Mouse (Mus musculus) 3T3-L1 (cell line): ENCODE results near the gene Macf1.
"Not testable (repeated sequence)": the region's sequence is repeated elsewhere in the genome, so short reads cannot be mapped to it uniquely, and the experiment has no call there.

Experiments used
- DNase-seq: peaks from one replicate; pipeline ENCODE4 v3.0.0-alpha.2; 2015; ENCODE audit warnings: low read depth, low spot score

Macf1 gene

DNA sequence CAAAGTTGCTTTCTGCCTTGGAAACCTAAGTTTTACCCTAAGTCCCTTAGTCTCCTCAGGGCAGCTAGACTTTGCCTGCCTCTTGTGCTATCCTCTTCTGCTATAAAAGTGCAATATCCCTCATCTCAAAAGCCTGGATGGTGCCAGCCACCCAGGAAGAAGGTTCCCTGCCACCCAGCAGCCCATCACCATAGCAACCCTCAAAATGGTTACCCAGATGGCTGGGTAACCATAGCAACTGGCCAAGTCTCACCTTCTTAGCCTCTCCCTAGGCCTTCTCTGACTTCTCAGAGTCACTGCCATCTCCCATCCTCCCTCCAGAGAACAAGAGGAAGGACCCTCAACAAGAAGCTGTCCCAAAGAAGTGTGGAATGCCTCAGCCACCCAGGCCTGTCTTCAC is 13.6 kb downstream of the Macf1 start:
- no peak for DNase-seq

DNA sequence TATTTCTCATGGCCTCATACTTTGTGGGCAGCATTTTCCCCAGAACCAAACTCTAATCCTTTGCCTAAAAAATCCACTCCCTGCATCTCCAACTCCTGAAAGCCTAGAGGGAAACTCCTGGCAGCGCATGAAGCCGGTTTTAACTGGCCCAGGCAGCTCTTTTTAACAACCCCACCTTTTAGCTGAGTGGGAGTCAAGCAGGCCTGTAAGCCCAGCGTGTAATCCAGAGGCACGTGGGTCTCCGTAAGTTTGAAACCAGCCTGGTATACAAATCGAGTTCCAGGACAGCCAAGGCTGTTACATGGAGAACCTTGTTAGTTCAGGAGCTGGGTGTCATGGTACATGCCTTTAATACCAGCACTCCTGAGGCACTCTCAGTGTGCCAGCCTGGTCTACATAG is 14.5 kb downstream of the Macf1 start:
- DNase-seq: no peak

- DNase-seq: peak; percentile 92
Observed at GRCm38 (mm10) chr4:123667260-123667867, 16.8 kb downstream of the Macf1 start.

DNA sequence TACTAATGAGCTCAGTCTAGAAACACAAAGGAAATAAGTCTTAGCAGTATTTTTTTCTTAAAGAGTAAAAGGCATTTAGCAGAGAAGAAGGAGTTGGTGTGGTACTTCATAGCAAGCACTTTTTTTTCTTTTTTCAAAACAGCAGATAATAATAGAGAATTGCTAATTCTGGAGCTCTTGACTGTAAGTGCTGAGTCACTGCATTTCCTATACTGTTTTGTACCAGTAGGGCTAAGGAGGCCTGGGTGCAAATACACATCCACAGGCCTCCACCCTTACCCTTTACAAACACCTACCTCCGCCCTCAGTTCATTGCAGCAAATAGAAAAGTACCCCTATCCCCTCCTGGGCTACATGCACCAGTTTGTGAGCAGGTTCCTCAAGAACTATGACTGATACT is 17.6 kb downstream of the Macf1 start:
- DNase-seq: peak; percentile 52

DNA sequence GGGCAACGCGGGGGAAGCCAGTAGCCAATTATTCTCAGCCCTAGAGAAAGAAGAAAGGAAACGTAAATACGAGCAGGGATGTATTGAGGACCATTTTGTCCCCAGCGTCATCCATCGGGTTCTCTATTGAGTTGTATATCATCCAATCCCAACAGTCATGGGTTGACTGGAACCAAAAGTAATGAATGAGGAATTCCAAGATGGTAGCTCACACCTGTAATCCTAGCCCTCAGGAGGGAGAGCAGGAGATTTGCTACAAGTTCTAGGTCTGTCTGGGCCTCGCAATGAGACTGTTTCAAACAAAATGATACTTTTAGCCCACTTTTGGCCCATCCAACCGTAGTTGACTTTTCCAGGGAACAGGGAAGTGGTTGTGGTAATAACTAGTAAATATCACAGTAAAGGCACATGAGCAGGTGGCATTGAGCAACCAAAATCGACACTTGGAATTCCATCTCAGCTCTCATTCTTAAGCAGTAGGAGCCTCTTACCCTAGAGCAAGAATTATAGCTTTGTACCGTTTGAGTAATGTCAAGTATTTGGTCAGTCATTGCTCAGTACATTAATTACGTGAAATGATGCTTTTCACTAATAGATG is 18.4 kb downstream of the Macf1 start:
- peak; percentile 15 for DNase-seq

DNA sequence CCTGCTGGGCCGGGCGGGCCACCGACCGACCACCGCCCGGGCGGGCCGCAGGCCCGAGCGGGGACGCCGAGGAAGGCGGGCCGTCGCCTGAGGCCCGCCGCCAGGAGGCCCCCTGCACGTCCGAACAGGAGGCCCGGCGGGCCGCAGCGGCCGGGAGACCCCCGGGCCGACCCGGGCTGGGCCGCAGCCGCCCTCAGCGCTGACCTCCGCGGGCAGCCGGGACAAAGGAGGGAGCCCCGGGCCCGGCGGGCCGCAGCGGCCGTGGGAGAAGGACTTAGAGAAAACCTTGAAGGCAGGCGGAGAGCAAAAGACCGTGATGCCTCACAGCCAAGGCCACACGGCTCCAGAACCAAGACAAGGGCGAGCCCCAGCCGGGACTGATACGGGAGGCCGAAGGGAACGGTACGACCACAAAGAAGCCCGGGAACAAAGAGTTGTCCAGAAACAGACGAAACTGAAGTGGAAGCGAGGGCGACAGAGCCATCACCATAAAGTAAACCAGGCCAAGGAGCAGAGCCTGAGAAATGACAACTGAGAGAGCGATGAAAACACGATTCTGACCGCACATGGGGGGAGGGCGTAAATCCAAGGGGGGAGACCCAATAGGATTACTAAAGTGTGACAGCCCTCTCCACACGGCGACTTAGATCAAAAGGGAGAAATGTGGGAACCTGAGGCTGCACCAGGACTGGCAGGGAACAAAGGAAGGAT is 19.1 kb downstream of the Macf1 start:
- peak; percentile 45 for DNase-seq

DNA sequence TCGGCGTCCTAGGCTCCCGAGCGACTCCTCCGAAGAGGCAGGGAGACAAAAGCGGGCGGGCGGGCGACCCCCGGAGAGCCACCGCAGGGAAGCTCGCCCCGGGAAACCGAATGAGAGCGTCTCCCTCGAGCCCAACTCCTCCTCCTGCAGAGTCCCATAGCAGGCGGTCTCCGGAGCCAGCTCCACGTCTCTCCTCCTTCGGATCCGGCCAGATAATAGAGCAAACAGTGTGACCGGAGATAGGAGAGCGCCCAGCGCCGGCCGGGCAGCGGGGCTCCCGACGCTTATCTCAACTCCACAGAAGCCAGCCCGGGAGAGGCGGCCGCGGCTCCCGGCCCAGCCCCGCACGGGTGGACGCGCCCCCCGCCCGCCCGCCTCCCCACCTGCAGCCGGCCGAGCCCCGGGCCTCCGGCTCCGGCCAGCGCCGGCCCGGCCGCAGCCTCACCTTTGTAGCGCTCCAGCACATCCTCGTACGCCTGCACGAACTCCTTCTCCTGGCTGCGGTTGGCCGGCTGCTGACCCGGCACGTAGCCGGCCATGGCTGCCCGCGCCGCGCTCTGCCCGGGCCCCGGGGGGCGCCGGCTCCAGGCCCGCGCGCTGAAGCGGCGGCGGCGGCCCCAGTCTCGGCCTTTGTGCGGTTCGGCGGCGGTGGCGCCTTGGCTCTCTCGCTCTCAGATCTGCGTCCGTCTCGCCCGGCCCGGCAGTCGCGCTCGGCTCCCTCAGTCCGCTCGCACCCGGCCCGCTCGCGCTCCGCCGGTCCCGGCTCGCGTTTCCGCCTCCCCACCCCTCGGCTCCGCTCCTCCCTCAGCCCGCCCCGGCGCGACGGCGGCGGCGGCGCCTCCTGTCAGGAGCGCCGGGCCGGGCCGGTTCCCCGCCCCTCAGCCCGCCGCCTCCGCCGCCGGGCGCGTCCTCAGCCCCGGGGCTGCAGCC is 19.9 kb downstream of the Macf1 start:
- peak; percentile 67 for DNase-seq

- peak; percentile 36 for DNase-seq
Observed at GRCm38 (mm10) chr4:123663688-123663965, 20.5 kb downstream of the Macf1 start.

DNA sequence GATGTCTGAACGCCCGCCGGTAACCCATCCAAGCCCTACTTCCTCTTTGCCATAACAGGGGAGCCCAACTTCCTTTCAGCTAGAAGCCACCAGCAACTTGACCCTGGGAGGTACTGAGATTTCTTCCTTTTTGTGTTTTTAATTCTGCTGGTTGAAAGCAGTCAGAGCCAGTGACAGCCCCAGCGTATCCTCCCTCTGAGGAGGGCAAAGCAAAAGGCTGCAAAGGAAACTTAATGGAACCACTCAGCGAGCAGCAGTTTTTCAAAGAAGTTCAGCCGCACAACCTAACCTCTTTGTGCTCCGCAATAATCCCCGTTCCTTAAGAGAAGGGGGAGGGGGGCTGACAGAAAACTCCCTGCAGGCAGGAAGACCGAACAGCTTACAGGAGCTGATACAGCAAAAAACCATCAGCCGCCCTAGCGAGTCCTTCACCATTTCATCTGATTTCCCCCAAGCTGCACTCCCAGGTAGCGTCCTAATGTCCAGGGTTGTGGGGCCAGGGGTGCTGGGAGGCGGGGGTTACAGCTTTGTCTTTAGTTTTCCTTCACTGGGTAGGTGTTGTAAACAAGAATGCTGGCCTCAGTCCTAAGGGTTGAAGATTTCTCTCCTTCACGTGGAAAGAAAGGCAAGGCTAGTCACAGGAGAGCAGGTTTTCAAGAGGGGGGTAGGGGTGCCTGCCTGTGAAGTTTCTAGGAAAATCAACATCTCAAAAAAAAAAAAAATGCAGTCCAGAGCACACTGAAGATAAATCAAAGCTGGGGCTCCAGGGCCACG is 21.1 kb downstream of the Macf1 start:
- no peak for DNase-seq

DNA sequence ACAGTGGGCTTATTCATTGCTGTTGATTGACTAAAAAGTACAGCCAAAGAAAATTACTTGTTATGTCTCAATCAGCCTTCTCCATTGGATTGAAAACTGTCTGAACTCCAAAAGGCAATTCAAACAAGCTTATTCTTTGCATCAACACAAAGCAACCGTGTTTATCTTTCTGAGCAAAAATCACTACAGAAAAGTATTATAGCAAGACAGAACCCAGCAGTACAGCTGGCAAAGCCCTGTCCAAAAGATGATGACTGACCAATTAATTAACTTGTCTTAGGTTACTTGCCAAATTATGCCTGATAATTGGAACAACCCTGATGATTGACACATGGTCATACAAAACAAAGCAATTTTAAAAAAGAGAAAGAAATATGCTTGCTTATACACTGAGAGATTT is 26.0 kb downstream of the Macf1 start:
- no peak for DNase-seq

DNA sequence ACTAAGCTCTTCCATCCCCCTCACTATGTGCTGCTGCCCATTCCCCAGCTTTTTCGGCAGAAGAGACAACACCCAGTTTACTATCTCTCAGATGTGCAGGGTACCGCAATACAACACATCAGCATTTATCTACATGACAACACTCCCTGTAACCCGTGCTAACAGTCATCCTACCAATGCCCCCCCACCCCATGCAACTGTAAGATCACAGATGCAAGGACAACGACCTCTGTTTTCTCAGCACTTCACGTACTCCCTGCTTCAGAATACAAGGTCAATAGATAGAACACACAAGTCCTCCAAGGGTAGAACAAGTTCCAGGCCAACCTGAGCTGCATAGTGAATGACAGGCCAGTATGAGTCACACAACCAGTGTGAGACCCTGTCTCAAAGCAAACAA is 28.9 kb downstream of the Macf1 start:
- no peak for DNase-seq

DNA sequence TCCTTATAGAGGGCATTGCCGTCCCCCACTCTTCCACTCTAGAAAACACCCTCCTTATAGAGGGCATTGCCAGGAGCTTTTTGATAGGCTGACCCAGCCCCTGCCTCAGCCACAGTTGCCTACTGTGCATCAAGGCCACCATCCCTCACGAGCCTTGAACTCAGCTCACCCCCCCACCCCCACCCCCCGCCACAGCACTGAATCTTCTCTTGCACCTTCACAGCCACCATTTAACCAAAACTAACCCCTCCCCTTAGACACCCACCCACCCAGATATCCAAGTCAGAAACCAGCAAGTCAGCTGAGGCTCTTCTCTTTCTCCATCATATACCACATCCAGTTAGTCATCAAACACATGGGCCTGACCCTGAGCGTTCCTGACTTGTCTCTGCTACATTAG is 29.6 kb downstream of the Macf1 start:
- DNase-seq: no peak

- not testable (repeated sequence) for DNase-seq
Observed at GRCm38 (mm10) chr4:123653446-123653845, 30.7 kb downstream of the Macf1 start.

- peak; percentile 40 for DNase-seq
Observed at GRCm38 (mm10) chr4:123652130-123652529, 32.0 kb downstream of the Macf1 start.

GRCm38 (mm10) chr4:123649131-123649530 is 35.0 kb downstream of the Macf1 start:
- DNase-seq: no peak

DNA sequence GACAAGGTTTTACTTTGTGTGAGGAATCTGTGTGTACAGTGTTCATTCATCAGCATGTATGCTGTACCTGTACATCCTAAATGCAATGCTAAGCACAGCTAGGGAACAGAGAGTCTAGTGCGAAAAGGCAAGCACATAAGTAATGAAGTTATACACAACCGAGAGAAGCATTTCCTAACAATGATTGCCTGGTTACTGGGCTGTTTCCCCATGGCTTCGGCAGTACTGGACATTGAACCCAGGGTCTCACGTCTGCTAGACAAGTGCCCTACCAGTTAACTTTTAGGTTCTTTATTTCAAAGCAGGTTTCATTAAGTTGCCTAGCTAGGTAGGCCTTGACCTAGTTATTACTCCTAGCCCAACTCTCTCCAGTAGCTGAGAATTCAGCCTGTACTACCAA is 36.5 kb downstream of the Macf1 start:
- DNase-seq: no peak

DNA sequence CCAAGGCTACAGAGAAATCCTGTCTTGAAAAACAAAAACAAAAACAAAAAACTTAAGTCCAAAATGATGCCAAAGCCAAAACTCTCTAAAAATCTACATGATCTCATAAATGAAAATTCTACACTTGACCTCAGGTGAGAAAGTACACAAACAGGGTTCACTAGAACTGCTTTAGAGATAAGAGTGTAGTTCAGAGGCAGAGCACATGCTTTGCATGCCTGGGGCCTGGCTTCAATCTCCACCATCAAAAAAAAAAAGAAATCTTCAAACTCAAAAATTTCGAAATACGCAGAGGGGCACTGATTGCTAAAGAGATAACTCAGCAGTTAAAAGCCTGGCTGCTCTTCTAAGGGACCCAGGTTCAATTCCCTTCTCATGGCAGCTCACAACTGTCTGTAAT is 37.1 kb downstream of the Macf1 start:
- no peak for DNase-seq

DNA sequence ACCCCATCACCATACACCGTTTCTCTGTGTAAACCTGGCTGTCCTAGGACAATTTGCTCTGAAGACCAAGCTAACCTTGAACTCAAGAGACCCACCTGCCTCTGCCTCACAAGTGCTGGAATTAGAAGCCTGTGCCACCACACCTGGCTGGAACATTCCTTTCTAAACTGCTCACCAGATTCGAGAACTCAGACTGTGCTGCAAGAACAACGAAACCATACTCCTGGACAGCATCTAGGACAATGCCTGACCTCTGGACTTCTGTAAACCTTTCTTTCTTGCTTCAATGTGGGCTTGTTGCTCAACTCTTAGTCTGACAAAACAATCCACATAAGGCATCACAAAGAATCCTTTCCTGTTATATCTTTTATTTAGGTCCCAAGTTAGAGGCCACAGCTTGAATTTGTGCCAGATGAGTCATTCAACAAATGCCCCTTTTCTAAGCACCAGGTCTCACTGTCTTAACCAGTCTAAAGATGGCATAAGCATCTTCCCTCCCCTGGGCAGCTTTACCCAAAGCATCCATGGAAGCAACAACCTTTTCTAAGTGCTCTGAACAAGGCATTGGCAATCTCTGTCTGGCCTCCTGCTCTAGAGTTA is 38.8 kb downstream of the Macf1 start:
- DNase-seq: peak; percentile 78

DNA sequence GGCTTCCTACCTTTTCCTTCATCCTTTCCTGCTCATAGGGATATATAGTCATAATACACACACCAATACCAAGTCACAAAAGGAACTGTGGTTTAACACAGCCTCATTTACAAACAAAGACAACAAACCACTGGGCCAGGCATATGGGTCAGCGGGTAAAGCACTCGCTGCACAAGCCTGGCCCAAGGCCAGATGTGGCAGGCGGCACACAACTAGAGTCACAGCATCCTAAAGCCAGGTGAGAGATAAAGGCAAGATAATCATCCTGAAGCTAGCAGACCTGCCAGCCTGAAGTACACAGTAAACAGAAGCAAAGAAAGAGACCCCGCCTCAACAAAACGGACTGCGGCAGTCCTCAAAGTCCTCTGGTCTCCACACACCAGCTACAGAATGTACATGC is 40.6 kb downstream of the Macf1 start:
- DNase-seq: no peak

DNA sequence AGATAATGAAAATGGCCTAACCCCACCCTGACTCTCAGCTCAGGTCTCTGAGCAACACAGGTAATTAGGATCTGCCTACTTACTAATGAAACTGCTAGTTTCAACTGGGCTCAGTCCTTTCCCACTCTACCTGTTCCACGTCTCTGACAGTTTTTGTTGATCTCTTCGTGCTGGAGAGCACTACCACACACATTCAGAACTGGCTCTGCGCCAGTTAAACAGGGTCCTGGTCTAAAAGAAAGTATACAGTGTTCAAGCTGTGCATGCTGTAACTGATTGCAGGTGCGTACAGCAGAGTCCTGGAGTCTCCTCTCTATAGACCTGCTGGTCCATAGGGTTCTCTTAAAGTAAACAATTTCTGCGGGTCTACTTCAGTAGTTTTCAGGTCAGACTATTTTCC is 41.3 kb downstream of the Macf1 start:
- DNase-seq: no peak

DNA sequence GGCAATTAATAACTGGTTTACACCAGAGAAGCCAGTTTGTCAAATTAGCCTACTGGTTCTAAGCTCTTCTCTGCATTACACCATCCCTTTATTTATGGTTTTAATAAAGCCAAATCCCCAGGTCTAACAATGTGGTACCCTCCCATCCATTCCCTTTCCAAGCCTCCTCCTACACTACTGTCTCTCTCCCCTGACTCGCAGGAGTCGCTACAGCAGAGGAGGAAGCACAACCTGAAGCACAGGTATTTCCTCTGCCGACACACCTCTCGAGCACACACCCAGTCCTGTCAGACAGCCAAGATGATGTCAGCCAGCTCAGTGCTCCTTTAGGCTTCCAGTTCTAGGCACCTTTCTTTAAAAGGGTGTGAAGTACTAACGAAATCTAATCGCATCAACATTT is 47.0 kb downstream of the Macf1 start:
- DNase-seq: no peak
